Mouse (Mus musculus): ENCODE data around the gene Msl2. TPM values are rescaled to one million over a fixed set of nuclear protein-coding genes. Genes with fewer than 3 reads are reported as not detected.

Gene Msl2
- total and polyA plus RNA-seq, 2 experiments from 2014 or later, result 4.1 to 38.5 TPM

GRCm38 (mm10) chr9:101102288-101102687, 28.4 kb downstream of the Msl2 start:
- H3K9ac ChIP-seq (replicated peaks; ENCODE audit: low read length, poor library complexity, severe bottlenecking), result no peak overlapping the region
- no peak for TF ChIP-seq CTCF (IDR thresholded peaks at IDR 0.05)
- ATAC-seq (ENCODE audit: low FRiP score) (no peak), DNase-seq (ENCODE audit: low spot score) (no peak)
- H3K4me3 ChIP-seq (ENCODE audit: low read depth, low read length), result no peak overlapping the region
- H3K27ac ChIP-seq (ENCODE audit: low read depth, low read length), result no peak overlapping the region
- peaks cover 14% of the 10 kb centered on the region; the same call in 1 of the 2 replicates for H3K36me3 ChIP-seq (ENCODE audit: insufficient read depth, low read length)
- H3K27me3 ChIP-seq (ENCODE audit: insufficient read depth, low read length), result no peaks in the 10 kb centered on the region
- no peaks in the 10 kb centered on the region for H3K4me1 ChIP-seq (ENCODE audit: insufficient read depth, low read length)
- H3K4me2 ChIP-seq (ENCODE audit: low read depth, low read length, poor library complexity, severe bottlenecking), result no peak overlapping the region
- H3K9me3 ChIP-seq (ENCODE audit: low read length), result no peaks in the 10 kb centered on the region
- WGBS, result 89% methylated on average over 3 of the region's 3 CpGs

- Histone ChIP-seq H3K9ac (replicated peaks; ENCODE audit: low read length, poor library complexity, severe bottlenecking) (no peak overlapping the region), H3K4me3 (ENCODE audit: low read depth, low read length) (no peak overlapping the region), H3K9me3 (ENCODE audit: low read length) (no peaks in the 10 kb centered on the region), H3K27me3 (ENCODE audit: insufficient read depth, low read length) (no peaks in the 10 kb centered on the region), H3K4me2 (ENCODE audit: low read depth, low read length, poor library complexity, severe bottlenecking) (no peak overlapping the region), H3K27ac (ENCODE audit: low read depth, low read length) (no peak overlapping the region), H3K4me1 (ENCODE audit: insufficient read depth, low read length) (no peaks in the 10 kb centered on the region), H3K36me3 (ENCODE audit: insufficient read depth, low read length) (peaks cover 18% of the 10 kb centered on the region)
- no peak for TF ChIP-seq CTCF (IDR thresholded peaks at IDR 0.05)
- DNase-seq (ENCODE audit: low spot score) (no peak), ATAC-seq (ENCODE audit: low FRiP score) (no peak)
- 71% methylated on average over 11 of the region's 11 CpGs for WGBS
These were observed 31.0 kb downstream of the Msl2 start for GRCm38 (mm10) chr9:101104931-101105330.

GRCm38 (mm10) chr9:101105735-101106134, 31.8 kb downstream of the Msl2 start:
- Histone ChIP-seq H3K27ac (ENCODE audit: low read depth, low read length) (no peak overlapping the region), H3K4me3 (ENCODE audit: low read depth, low read length) (no peak overlapping the region), H3K36me3 (ENCODE audit: insufficient read depth, low read length) (peaks cover 16% of the 10 kb centered on the region), H3K4me2 (ENCODE audit: low read depth, low read length, poor library complexity, severe bottlenecking) (no peak overlapping the region), H3K9me3 (ENCODE audit: low read length) (no peaks in the 10 kb centered on the region), H3K4me1 (ENCODE audit: insufficient read depth, low read length) (no peaks in the 10 kb centered on the region), H3K27me3 (ENCODE audit: insufficient read depth, low read length) (no peaks in the 10 kb centered on the region), H3K9ac (replicated peaks; ENCODE audit: low read length, poor library complexity, severe bottlenecking) (no peak overlapping the region)
- TF ChIP-seq CTCF (IDR thresholded peaks at IDR 0.05), result no peak
- DNase-seq (ENCODE audit: low spot score) (no peak), ATAC-seq (ENCODE audit: low FRiP score) (no peak)
- 95% methylated on average over 6 of the region's 6 CpGs for WGBS

GRCm38 (mm10) chr9:101107386-101107785, 33.5 kb downstream of the Msl2 start:
- no peak for TF ChIP-seq CTCF (IDR thresholded peaks at IDR 0.05)

GRCm38 (mm10) chr9:101110013-101110412, 36.1 kb downstream of the Msl2 start:
- Histone ChIP-seq H3K4me2 (ENCODE audit: low read depth, low read length, poor library complexity, severe bottlenecking) (no peak overlapping the region), H3K27ac (ENCODE audit: low read depth, low read length) (no peak overlapping the region), H3K36me3 (ENCODE audit: insufficient read depth, low read length) (peaks cover 4% of the 10 kb centered on the region), H3K9ac (replicated peaks; ENCODE audit: low read length, poor library complexity, severe bottlenecking) (no peak overlapping the region), H3K4me1 (ENCODE audit: insufficient read depth, low read length) (no peaks in the 10 kb centered on the region), H3K9me3 (ENCODE audit: low read length) (no peaks in the 10 kb centered on the region), H3K4me3 (ENCODE audit: low read depth, low read length) (no peak overlapping the region), H3K27me3 (ENCODE audit: insufficient read depth, low read length) (no peaks in the 10 kb centered on the region)
- no peak for ATAC-seq (ENCODE audit: low FRiP score)
- no peak for TF ChIP-seq CTCF (IDR thresholded peaks at IDR 0.05)
- 52% methylated on average over 3 of the region's 3 CpGs for WGBS
- DNase-seq (ENCODE audit: low spot score), result peak; percentile 25

More at GRCm38 (mm10) chr9:101107386-101107785, 33.5 kb downstream of the Msl2 start:
- Histone ChIP-seq H3K4me2 (ENCODE audit: low read depth, low read length, poor library complexity, severe bottlenecking) (no peak overlapping the region), H3K36me3 (ENCODE audit: insufficient read depth, low read length) (peaks cover 4% of the 10 kb centered on the region), H3K9me3 (ENCODE audit: low read length) (no peaks in the 10 kb centered on the region), H3K27ac (ENCODE audit: low read depth, low read length) (no peak overlapping the region), H3K9ac (replicated peaks; ENCODE audit: low read length, poor library complexity, severe bottlenecking) (no peak overlapping the region), H3K27me3 (ENCODE audit: insufficient read depth, low read length) (no peaks in the 10 kb centered on the region), H3K4me1 (ENCODE audit: insufficient read depth, low read length) (no peaks in the 10 kb centered on the region), H3K4me3 (ENCODE audit: low read depth, low read length) (no peak overlapping the region)
- ATAC-seq (ENCODE audit: low FRiP score) (no peak), DNase-seq (ENCODE audit: low spot score) (no peak)
- 80% methylated on average over 3 of the region's 3 CpGs for WGBS

GRCm38 (mm10) chr9:101113317-101113716, 39.4 kb downstream of the Msl2 start:
- no peaks in the 10 kb centered on the region for H3K9me3 ChIP-seq (ENCODE audit: low read length)
- H3K36me3 ChIP-seq (ENCODE audit: insufficient read depth, low read length), result peaks cover 10% of the 10 kb centered on the region
- H3K4me3 ChIP-seq (ENCODE audit: low read depth, low read length), result no peak overlapping the region
- H3K27me3 ChIP-seq (ENCODE audit: insufficient read depth, low read length), result no peaks in the 10 kb centered on the region
- WGBS, result 92% methylated on average over 4 of the region's 4 CpGs
- no peak for TF ChIP-seq CTCF (IDR thresholded peaks at IDR 0.05)
- no peak overlapping the region for H3K4me2 ChIP-seq (ENCODE audit: low read depth, low read length, poor library complexity, severe bottlenecking)
- H3K27ac ChIP-seq (ENCODE audit: low read depth, low read length), result no peak overlapping the region
- no peaks in the 10 kb centered on the region for H3K4me1 ChIP-seq (ENCODE audit: insufficient read depth, low read length)
- DNase-seq (ENCODE audit: low spot score) (no peak), ATAC-seq (ENCODE audit: low FRiP score) (no peak)
- no peak overlapping the region for H3K9ac ChIP-seq (replicated peaks; ENCODE audit: low read length, poor library complexity, severe bottlenecking)

Data from midbrain, postnatal 0 days (tissue).